Mouse (Mus musculus): ENCODE measurements around the gene Gipc3. TPM values are rescaled to one million over a fixed set of nuclear protein-coding genes. Genes with fewer than 3 reads are reported as not detected.

Gene Gipc3
- polyA plus RNA-seq, 1 experiment, result 0.10 TPM

DNA sequence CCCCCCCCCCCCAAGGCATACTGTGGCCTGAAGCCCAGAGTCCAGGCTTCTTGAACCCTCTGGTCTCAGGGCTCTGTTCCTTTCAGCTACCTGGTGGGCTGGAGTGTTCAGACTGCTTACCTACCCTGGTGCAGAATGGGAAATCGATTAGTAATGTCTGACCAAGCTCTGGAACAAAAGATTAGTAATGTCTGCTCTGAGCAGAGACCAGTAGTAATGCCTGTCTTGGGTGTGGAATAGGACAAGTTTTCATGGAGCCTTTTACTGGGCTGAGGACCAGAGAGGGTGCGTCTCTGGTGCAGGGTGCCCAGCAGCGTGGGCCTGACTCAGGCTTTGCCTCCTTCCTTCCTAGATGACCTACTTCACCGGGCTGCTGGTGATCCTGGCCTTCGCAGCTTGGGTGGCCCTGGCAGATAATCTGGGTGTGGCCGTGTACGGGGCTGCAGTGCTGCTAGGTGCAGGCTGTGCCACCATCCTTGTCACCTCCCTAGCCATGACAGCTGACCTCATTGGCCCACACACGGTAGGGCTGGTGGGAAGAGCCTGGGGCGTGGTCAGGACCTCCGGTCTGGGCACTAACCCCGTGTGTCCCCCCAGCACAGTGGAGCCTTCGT is 19.4 kb upstream of the Gipc3 start:
- Histone ChIP-seq H3K27me3 (ENCODE audit: control insufficient read depth, insufficient read depth, insufficient read length) (no peaks in the 10 kb centered on the region), H3K36me3 (ENCODE audit: control insufficient read depth, insufficient read depth) (peaks cover 9% of the 10 kb centered on the region), H3ac (ENCODE audit: control insufficient read depth, insufficient read length) (no peak overlapping the region), H3K4me3 (no peak overlapping the region), H3K4me2 (ENCODE audit: low read depth) (no peak overlapping the region), H3K79me2 (ENCODE audit: control insufficient read depth, insufficient read depth) (peaks cover 5% of the 10 kb centered on the region)
- no peak for TF ChIP-seq TCF12 (IDR thresholded peaks at IDR 0.05; ENCODE audit: insufficient read depth, poor library complexity, severe bottlenecking)
- TF ChIP-seq MAX (IDR thresholded peaks at IDR 0.05; ENCODE audit: low read depth), result no peak
- no peak for TF ChIP-seq CEBPB (IDR thresholded peaks at IDR 0.05; ENCODE audit: insufficient read depth, poor library complexity, severe bottlenecking)
- no peak for TF ChIP-seq USF1 (IDR thresholded peaks at IDR 0.05; ENCODE audit: low read depth)
- no peak for TF ChIP-seq E2F4 (IDR thresholded peaks at IDR 0.05; ENCODE audit: insufficient read depth)
- no peak for TF ChIP-seq MYOG (IDR thresholded peaks at IDR 0.05; ENCODE audit: control insufficient read depth in 1 of 3, insufficient read depth in 1 of 3, insufficient read length in 2 of 3, low read depth in 2 of 3)
- TF ChIP-seq SRF (IDR thresholded peaks at IDR 0.05; ENCODE audit: control insufficient read depth, insufficient read length, low read depth), result no peak
- no peak for TF ChIP-seq TCF3 (IDR thresholded peaks at IDR 0.05; ENCODE audit: insufficient read length, low read depth)

DNA sequence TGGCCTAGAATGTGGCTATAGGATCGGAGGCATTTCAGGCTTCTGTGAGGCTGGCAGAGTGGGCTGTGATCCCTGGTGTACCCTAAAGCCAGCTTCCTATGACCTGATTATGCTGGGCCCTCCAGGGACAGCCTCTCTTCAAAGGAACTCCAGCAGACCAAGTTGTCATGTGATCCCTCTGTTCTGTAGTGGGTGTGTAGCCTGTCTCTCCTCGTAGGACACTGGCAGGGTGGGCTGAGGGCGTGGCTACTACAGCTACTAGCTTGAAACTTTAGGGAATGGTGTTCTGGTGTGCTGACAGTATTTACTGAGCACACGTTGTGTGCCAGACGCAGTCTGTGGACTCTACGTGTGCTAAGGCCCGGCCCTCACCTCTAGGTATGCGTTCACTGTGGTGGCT is 17.7 kb upstream of the Gipc3 start:
- Histone ChIP-seq H3K4me3 (no peak overlapping the region), H3K79me2 (ENCODE audit: control insufficient read depth, insufficient read depth) (peaks cover 5% of the 10 kb centered on the region), H3K4me2 (ENCODE audit: low read depth) (peak overlapping the region; percentile 44), H3K27me3 (ENCODE audit: control insufficient read depth, insufficient read depth, insufficient read length) (no peaks in the 10 kb centered on the region), H3ac (ENCODE audit: control insufficient read depth, insufficient read length) (no peak overlapping the region), H3K36me3 (ENCODE audit: control insufficient read depth, insufficient read depth) (no peaks in the 10 kb centered on the region)
- no peak for TF ChIP-seq MYOG (IDR thresholded peaks at IDR 0.05; ENCODE audit: control insufficient read depth in 1 of 3, insufficient read depth in 1 of 3, insufficient read length in 2 of 3, low read depth in 2 of 3)
- no peak for TF ChIP-seq REST (IDR thresholded peaks at IDR 0.05; ENCODE audit: insufficient read depth, insufficient read length)
- no peak for TF ChIP-seq TCF3 (IDR thresholded peaks at IDR 0.05; ENCODE audit: insufficient read length, low read depth)
- TF ChIP-seq POLR2AphosphoS2 (IDR thresholded peaks at IDR 0.05; ENCODE audit: insufficient read length, low read depth), result no peak
- TF ChIP-seq POLR2A (IDR thresholded peaks at IDR 0.05; ENCODE audit: insufficient read length, low read depth), result no peak
- peak; percentile 39 for TF ChIP-seq USF1 (IDR thresholded peaks at IDR 0.05; ENCODE audit: low read depth)
- no peak for TF ChIP-seq E2F4 (IDR thresholded peaks at IDR 0.05; ENCODE audit: insufficient read depth)
- TF ChIP-seq TCF12 (IDR thresholded peaks at IDR 0.05; ENCODE audit: insufficient read depth, poor library complexity, severe bottlenecking), result no peak
- no peak for TF ChIP-seq MAX (IDR thresholded peaks at IDR 0.05; ENCODE audit: low read depth)

DNA sequence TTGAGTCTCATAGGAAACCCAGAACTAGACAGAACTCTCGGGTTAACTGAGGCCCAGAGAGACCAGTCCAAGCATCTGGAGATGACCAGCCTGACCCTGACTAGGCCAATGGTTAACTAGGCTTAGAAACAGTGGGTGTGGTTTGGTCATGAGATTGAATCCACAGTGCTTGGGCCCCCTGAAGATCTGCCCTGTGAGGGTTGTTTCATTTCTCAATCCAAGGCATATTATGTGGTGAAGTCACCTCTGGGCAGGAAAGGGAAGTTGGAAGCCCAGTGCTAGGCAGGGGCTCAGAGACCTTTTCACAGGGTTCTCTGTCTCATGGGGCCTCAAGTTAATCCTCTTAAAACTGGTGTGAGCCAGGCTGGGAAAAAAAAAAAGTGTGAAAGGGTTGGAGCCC is 15.8 kb upstream of the Gipc3 start:
- Histone ChIP-seq H3K27me3 (ENCODE audit: control insufficient read depth, insufficient read depth, insufficient read length) (no peaks in the 10 kb centered on the region), H3K4me3 (peak overlapping the region; percentile 55)
- no peak for TF ChIP-seq TCF3 (IDR thresholded peaks at IDR 0.05; ENCODE audit: insufficient read length, low read depth)

DNA sequence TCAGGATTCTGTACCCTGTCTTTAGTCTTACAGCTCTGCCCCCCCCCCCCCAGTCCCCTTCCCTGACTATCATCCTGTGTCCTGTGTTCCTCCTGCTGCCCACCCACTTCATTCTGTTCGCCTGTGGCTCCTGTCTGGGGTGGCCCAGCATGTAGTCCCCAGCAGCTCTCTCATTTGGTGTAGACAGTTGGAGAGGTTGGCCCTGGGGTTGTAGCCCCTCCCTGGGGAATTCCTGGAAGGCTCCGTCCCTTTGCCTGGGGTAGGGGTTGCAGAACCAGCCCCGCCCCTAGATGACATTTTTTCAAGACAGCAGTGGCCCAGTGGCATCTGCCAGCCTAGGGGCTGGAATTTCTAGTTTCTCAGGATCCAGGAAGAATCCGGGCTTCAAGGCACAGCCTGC is 15.1 kb upstream of the Gipc3 start:
- no peak for TF ChIP-seq SRF (IDR thresholded peaks at IDR 0.05; ENCODE audit: control insufficient read depth, insufficient read length, low read depth)
- peak in 1 of 3 experiments; percentile 40 for TF ChIP-seq MYOG (IDR thresholded peaks at IDR 0.05; ENCODE audit: control insufficient read depth in 1 of 3, insufficient read depth in 1 of 3, insufficient read length in 2 of 3, low read depth in 2 of 3)
- no peak for TF ChIP-seq E2F4 (IDR thresholded peaks at IDR 0.05; ENCODE audit: insufficient read depth)
- TF ChIP-seq USF1 (IDR thresholded peaks at IDR 0.05; ENCODE audit: low read depth), result no peak
- TF ChIP-seq POLR2AphosphoS2 (IDR thresholded peaks at IDR 0.05; ENCODE audit: insufficient read length, low read depth), result no peak
- no peak for TF ChIP-seq TCF3 (IDR thresholded peaks at IDR 0.05; ENCODE audit: insufficient read length, low read depth)
- TF ChIP-seq REST (IDR thresholded peaks at IDR 0.05; ENCODE audit: insufficient read depth, insufficient read length), result no peak
- no peak for TF ChIP-seq CEBPB (IDR thresholded peaks at IDR 0.05; ENCODE audit: insufficient read depth, poor library complexity, severe bottlenecking)
- no peak for TF ChIP-seq POLR2A (IDR thresholded peaks at IDR 0.05; ENCODE audit: insufficient read length, low read depth)
- peaks cover 5% of the 10 kb centered on the region for H3K79me2 ChIP-seq (ENCODE audit: control insufficient read depth, insufficient read depth)
- H3K4me3 ChIP-seq, result peak overlapping the region; percentile 55
- H3K36me3 ChIP-seq (ENCODE audit: control insufficient read depth, insufficient read depth), result no peaks in the 10 kb centered on the region
- H3K27me3 ChIP-seq (ENCODE audit: control insufficient read depth, insufficient read depth, insufficient read length), result no peaks in the 10 kb centered on the region
- peak overlapping the region; percentile 92 for H3K4me2 ChIP-seq (ENCODE audit: low read depth)
- H3ac ChIP-seq (ENCODE audit: control insufficient read depth, insufficient read length), result peak overlapping the region; percentile 25

More for the DNA sequence above, 15.8 kb upstream of the Gipc3 start:
- Histone ChIP-seq H3ac (ENCODE audit: control insufficient read depth, insufficient read length) (no peak overlapping the region), H3K4me2 (ENCODE audit: low read depth) (peak overlapping the region; percentile 92), H3K36me3 (ENCODE audit: control insufficient read depth, insufficient read depth) (no peaks in the 10 kb centered on the region), H3K79me2 (ENCODE audit: control insufficient read depth, insufficient read depth) (peaks cover 5% of the 10 kb centered on the region)

DNA sequence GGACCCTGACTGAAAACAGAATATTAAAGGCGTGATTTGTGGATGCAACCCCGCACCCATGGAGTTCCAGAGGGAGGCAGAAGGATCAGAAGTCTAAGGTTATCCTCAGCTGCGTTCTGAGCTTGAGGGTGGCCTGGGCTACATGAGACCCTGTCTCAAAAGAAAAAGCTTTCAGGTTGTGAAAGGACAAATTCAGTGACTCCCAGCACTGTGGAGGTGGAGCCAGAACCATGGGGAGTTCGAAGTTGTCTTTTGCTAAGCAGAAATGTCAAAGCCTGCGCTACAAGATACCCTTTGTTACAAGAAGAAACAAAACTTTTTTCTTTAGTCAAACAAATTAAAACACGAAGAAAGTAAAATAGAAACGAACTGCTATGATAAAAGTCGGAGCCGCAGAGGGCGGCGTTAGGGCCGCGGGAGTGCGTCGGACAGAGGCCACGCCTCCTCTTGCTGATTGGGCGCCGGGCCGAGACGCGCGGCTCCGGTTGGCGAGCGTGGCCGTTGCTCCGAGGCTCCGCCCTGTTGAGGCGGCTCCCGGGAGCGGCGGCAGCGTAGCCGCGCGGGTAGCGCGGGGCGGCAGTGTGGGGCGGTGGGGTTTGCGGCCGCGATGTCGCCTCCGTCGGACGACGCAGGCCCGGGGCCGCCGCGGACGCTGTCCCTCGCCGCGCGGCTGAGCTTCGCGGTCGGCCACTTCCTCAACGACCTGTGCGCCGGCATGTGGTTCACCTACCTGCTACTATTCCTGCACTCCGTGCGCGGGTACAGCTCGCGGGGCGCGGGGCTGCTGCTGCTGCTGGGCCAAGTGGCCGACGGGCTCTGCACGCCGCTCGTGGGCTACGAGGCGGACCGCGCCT is 14.2 kb upstream of the Gipc3 start, which contains the start of gene Mfsd12:
TSS of gene Mfsd12 (plus strand) at position 501 of the 854 bp plus-strand sequence.
- peaks cover 5% of the 10 kb centered on the region for H3K79me2 ChIP-seq (ENCODE audit: control insufficient read depth, insufficient read depth)
- H3K4me2 ChIP-seq (ENCODE audit: low read depth), result peak within 1 kb of the TSS; percentile 92
- H3K4me3 ChIP-seq, result peak within 1 kb of the TSS; percentile 55
- TF ChIP-seq POLR2AphosphoS2 (IDR thresholded peaks at IDR 0.05; ENCODE audit: insufficient read length, low read depth) (peak; percentile 86), MYOG (IDR thresholded peaks at IDR 0.05; ENCODE audit: control insufficient read depth in 1 of 3, insufficient read depth in 1 of 3, insufficient read length in 2 of 3, low read depth in 2 of 3) (peak in 1 of 3 experiments; percentile 25), TCF12 (IDR thresholded peaks at IDR 0.05; ENCODE audit: insufficient read depth, poor library complexity, severe bottlenecking) (no peak), POLR2A (IDR thresholded peaks at IDR 0.05; ENCODE audit: insufficient read length, low read depth) (peak; percentile 95), MYOD1 (IDR thresholded peaks at IDR 0.05; ENCODE audit: control insufficient read depth in 1 of 3, insufficient read length in 2 of 3, low read depth in 2 of 3) (peak in 1 of 3 experiments; percentile 35), SRF (IDR thresholded peaks at IDR 0.05; ENCODE audit: control insufficient read depth, insufficient read length, low read depth) (peak; percentile 64), E2F4 (IDR thresholded peaks at IDR 0.05; ENCODE audit: insufficient read depth) (no peak)
- H3K36me3 ChIP-seq (ENCODE audit: control insufficient read depth, insufficient read depth), result no peaks in the 10 kb centered on the region
- H3K27me3 ChIP-seq (ENCODE audit: control insufficient read depth, insufficient read depth, insufficient read length), result no peaks in the 10 kb centered on the region
- H3ac ChIP-seq (ENCODE audit: control insufficient read depth, insufficient read length), result peak within 1 kb of the TSS; percentile 25
